Mouse (Mus musculus) myocyte (in vitro differentiated cells): ENCODE measurements around the gene 1700021F05Rik.

Source experiments
- CEBPB ChIP-seq: IDR thresholded peaks from 2 replicates; pipeline ENCODE4 v1.6.1; 2011; ENCODE audit warnings: mild to moderate bottlenecking, moderate library complexity; ENCODE audit not compliant: poor library complexity, insufficient read depth, severe bottlenecking
- MAX ChIP-seq: IDR thresholded peaks from one replicate; pipeline ENCODE4 v1.6.1; 2011; ENCODE audit warnings: low read depth, mild to moderate bottlenecking, control low read depth
- POLR2A ChIP-seq: IDR thresholded peaks from one replicate; pipeline ENCODE4 v1.6.1; 2011; ENCODE audit warnings: low read depth, mild to moderate bottlenecking, control low read depth, moderate library complexity; ENCODE audit not compliant: insufficient read length
- USF1 ChIP-seq: IDR thresholded peaks from one replicate; pipeline ENCODE4 v1.6.1; 2011; ENCODE audit warnings: low read depth, mild to moderate bottlenecking, control low read depth, moderate library complexity

- TF ChIP-seq POLR2A: peak; percentile 35
- no peak for TF ChIP-seq USF1
- no peak for TF ChIP-seq CEBPB
- TF ChIP-seq MAX: no peak
Measured at GRCm38 (mm10) chr10:43478751-43479435, 61.9 kb downstream of the 1700021F05Rik start, which contains the start of gene Bend3.
